ENCODE assay signal across 10 mouse cellular contexts in genomic region chr3:84090982-84091381, GRCm38 (mm10). TPM values are rescaled to one million over a fixed set of nuclear protein-coding genes. Genes with fewer than 3 reads are reported as not detected.
DNase-seq lines count a peak whose midpoint lies in the region; ATAC-seq lines count a peak whose summit lies in the region.
"Had no signal": no experiment of that assay in that cellular context is flagged by ENCODE, and none has a peak within 500 bp of the region (broad histone marks: within the 10 kb centered on the region; RNA-seq: fewer than 3 reads in every experiment).

No protein-coding gene starts in this region.

- ATAC-seq in erythroid progenitor cell, adult 5-6 weeks (replicated peaks; ENCODE audit: low FRiP score, poor library complexity, severe bottlenecking): peak; percentile 46
- ATAC-seq in lung, embryonic 16.5 days (ENCODE audit: low read depth): peak; percentile 68; the same call in 1 of the 2 replicates

- peak; percentile 21 for DNase-seq in left cerebral cortex, postnatal 4 days
- no peak for DNase-seq in left cerebral cortex, postnatal 36 days (ENCODE audit: low spot score in 2 of 2)
- DNase-seq in ZHBTc4 (ENCODE audit: low read depth, low spot score): peak; percentile 62
- no peak for DNase-seq in testis, postnatal 10 days (ENCODE audit: low spot score)
- no peak for DNase-seq in MN1 (ENCODE audit: low spot score)
- no peak for DNase-seq in right cerebral cortex, adult 2 months (ENCODE audit: low spot score in 2 of 2)

- no peak overlapping the region for H3K4me3 ChIP-seq in lung, embryonic 16.5 days (ENCODE audit: low read length)
- H3K4me3 ChIP-seq: embryonic facial prominence, embryonic 12.5 days; limb, embryonic 15.5 days had no signal

- H3K27ac ChIP-seq in lung, embryonic 16.5 days (ENCODE audit: low read length): no peak overlapping the region
- H3K27ac ChIP-seq: embryonic facial prominence, embryonic 12.5 days; limb, embryonic 15.5 days had no signal

- WGBS in lung, embryonic 16.5 days: 26% methylated on average over 2 of the region's 2 CpGs

- H3K9ac ChIP-seq in lung, embryonic 16.5 days (ENCODE audit: low read length): no peak overlapping the region
- H3K9ac ChIP-seq: embryonic facial prominence, embryonic 12.5 days; limb, embryonic 15.5 days had no signal

- no peaks in the 10 kb centered on the region for H3K36me3 ChIP-seq in lung, embryonic 16.5 days (ENCODE audit: control insufficient read depth, insufficient read depth, low read length)
- H3K36me3 ChIP-seq: embryonic facial prominence, embryonic 12.5 days; limb, embryonic 15.5 days had no signal

- H3K4me2 ChIP-seq in lung, embryonic 16.5 days (ENCODE audit: low read depth, low read length): no peak overlapping the region
- H3K4me2 ChIP-seq: embryonic facial prominence, embryonic 12.5 days; limb, embryonic 15.5 days had no signal

- no peaks in the 10 kb centered on the region for H3K9me3 ChIP-seq in lung, embryonic 16.5 days (ENCODE audit: control insufficient read depth, low read length)
- H3K9me3 ChIP-seq: embryonic facial prominence, embryonic 12.5 days; limb, embryonic 15.5 days had no signal

- no peaks in the 10 kb centered on the region for H3K4me1 ChIP-seq in lung, embryonic 16.5 days (replicated peaks; ENCODE audit: control insufficient read depth, insufficient read depth, low read length)
- H3K4me1 ChIP-seq: embryonic facial prominence, embryonic 12.5 days; limb, embryonic 15.5 days had no signal

- intact Hi-C loops in left cerebral cortex, postnatal 4 days (cut with DNase I): no loop called here
- intact Hi-C loops in left cerebral cortex, postnatal 36 days (cut with DNase I): no loop called here

- no peaks in the 10 kb centered on the region for H3K27me3 ChIP-seq in lung, embryonic 16.5 days (ENCODE audit: control insufficient read depth, insufficient read depth, low read depth, low read length)
- H3K27me3 ChIP-seq: embryonic facial prominence, embryonic 12.5 days; limb, embryonic 15.5 days had no signal

RNA-seq across cellular contexts. Expression of gene Tmem131l, which starts 51.0 kb away (rescaled TPM):
- total RNA-seq in left cerebral cortex, postnatal 4 days (2021): 100 to 1,000 TPM in 1 of 2 experiments, 10 to 100 TPM in 1; 91.8 to 110 TPM
- total RNA-seq in left cerebral cortex, postnatal 36 days (2021): 10 to 100 TPM; 17.7 to 28.0 TPM
- total RNA-seq in erythroid progenitor cell, adult 5-6 weeks (2015; ENCODE audit: low replicate concordance): 110 and 116 TPM in 2 replicates
- total RNA-seq in erythroid progenitor cell, adult 5-6 weeks (2017; ENCODE audit: low replicate concordance): 86.8 and 99.9 TPM in 2 replicates
- polyA plus RNA-seq in lung, embryonic 16.5 days (2015; fragmentation: Nextera tagmentation; extraction: Ambion mirVana): 46.4 and 47.0 TPM in 2 replicates

Comparison
In these comparisons a context has a peak if more than half of its experiments do, and no peak if none do; other contexts are left out.
1. DNase-seq: peak in left cerebral cortex, postnatal 4 days (single experiment) and ZHBTc4 (single experiment); none in left cerebral cortex, postnatal 36 days (0 of 2), testis, postnatal 10 days (single experiment), MN1 (single experiment) and right cerebral cortex, adult 2 months (0 of 2).